Mouse (Mus musculus): Measurements from ENCODE around the gene Ppp1r1a. TPM values are rescaled to one million over a fixed set of nuclear protein-coding genes. Genes with fewer than 3 reads are reported as not detected.

Gene Ppp1r1a
- not detected for polyA plus RNA-seq (2017; shearing (Covaris generic))

GRCm38 (mm10) chr15:103537822-103538213 is at the start of gene Ppp1r1a:
Gene Ppp1r1a, minus strand, starts transcription at chr15:103538003.

GRCm38 (mm10) chr15:103564981-103565380 is 27.2 kb upstream of the Ppp1r1a start, which contains the start of gene Glycam1:
Gene Glycam1, minus strand, starts transcription at chr15:103565081.

GRCm38 (mm10) chr15:103502435-103503250 is 35.2 kb downstream of the Ppp1r1a start, which contains the start of gene Pde1b:
Gene Pde1b, plus strand, starts transcription at chr15:103503034.

Other genes starting within 250 kb of the Ppp1r1a start
- gene Gpr84, start 227.4 kb downstream of the Ppp1r1a start, polyA plus RNA-seq (2017; shearing (Covaris generic)): not detected
- gene Zfp385a, start 197.9 kb downstream of the Ppp1r1a start, polyA plus RNA-seq (2017; shearing (Covaris generic)): not detected
- 2.6 TPM for gene Itga5, start 171.2 kb downstream of the Ppp1r1a start, polyA plus RNA-seq (2017; shearing (Covaris generic))
- not detected for gene Gtsf1, start 107.5 kb downstream of the Ppp1r1a start, polyA plus RNA-seq (2017; shearing (Covaris generic))
- gene Gtsf2, start 89.5 kb downstream of the Ppp1r1a start, polyA plus RNA-seq (2017; shearing (Covaris generic)): not detected
- 128 TPM for gene Nckap1l, start 84.2 kb downstream of the Ppp1r1a start, polyA plus RNA-seq (2017; shearing (Covaris generic))
- gene Pde1b, start 35.0 kb downstream of the Ppp1r1a start, polyA plus RNA-seq (2017; shearing (Covaris generic)): 9.4 TPM
- not detected for gene Glycam1, start 27.1 kb upstream of the Ppp1r1a start, polyA plus RNA-seq (2017; shearing (Covaris generic))
- gene Mucl1, start 217.5 kb upstream of the Ppp1r1a start, polyA plus RNA-seq (2017; shearing (Covaris generic)): not detected

Measured in naive thymus-derived CD4-positive, alpha-beta T cell, adult 5 months (primary cell).